Mouse (Mus musculus): ENCODE results near the gene Myd88.
A peak's percentile ranks its signal among the peaks of the same experiment; 100 is the strongest.

Myd88 gene

GRCm38 (mm10) chr9:119340212-119340580 is 1.0 kb downstream of the Myd88 start:
- no peak for DNase-seq (ENCODE audit: low spot score)

- DNase-seq (ENCODE audit: low spot score): peak; percentile 64
Observed at GRCm38 (mm10) chr9:119339558-119340211, 1.5 kb downstream of the Myd88 start, which contains the start of gene Acaa1a. Acaa1a (plus strand) TSS chr9:119339676.

- no peak for DNase-seq (ENCODE audit: low spot score)
Observed at GRCm38 (mm10) chr9:119339106-119339505, 2.1 kb downstream of the Myd88 start.

- DNase-seq (ENCODE audit: low spot score): no peak
Observed at GRCm38 (mm10) chr9:119338350-119338749, 2.9 kb downstream of the Myd88 start.

- no peak for DNase-seq (ENCODE audit: low spot score)
Observed at GRCm38 (mm10) chr9:119337842-119338241, 3.4 kb downstream of the Myd88 start.

GRCm38 (mm10) chr9:119335571-119335970 is 5.6 kb downstream of the Myd88 start:
- no peak for DNase-seq (ENCODE audit: low spot score)

- DNase-seq (ENCODE audit: low spot score): no peak
Observed at GRCm38 (mm10) chr9:119334834-119335233, 6.4 kb downstream of the Myd88 start.

- no peak for DNase-seq (ENCODE audit: low spot score)
Observed at GRCm38 (mm10) chr9:119334324-119334723, 6.9 kb downstream of the Myd88 start.

- no peak for DNase-seq (ENCODE audit: low spot score)
Observed at GRCm38 (mm10) chr9:119330186-119330963, 10.8 kb downstream of the Myd88 start.

- no peak for DNase-seq (ENCODE audit: low spot score)
Observed at GRCm38 (mm10) chr9:119328488-119328887, 12.7 kb downstream of the Myd88 start.

- no peak for DNase-seq (ENCODE audit: low spot score)
Observed at GRCm38 (mm10) chr9:119324130-119324529, 17.1 kb downstream of the Myd88 start.

- no peak for DNase-seq (ENCODE audit: low spot score)
Observed at GRCm38 (mm10) chr9:119323260-119323645, 18.0 kb downstream of the Myd88 start.

GRCm38 (mm10) chr9:119322289-119323259 is 18.6 kb downstream of the Myd88 start, which contains the start of gene Oxsr1:
Oxsr1 (minus strand) TSS chr9:119322427.
- DNase-seq (ENCODE audit: low spot score): peak; percentile 99

GRCm38 (mm10) chr9:119321392-119322229 is 19.6 kb downstream of the Myd88 start:
- DNase-seq (ENCODE audit: low spot score): no peak

GRCm38 (mm10) chr9:119320946-119321345 is 20.3 kb downstream of the Myd88 start:
- DNase-seq (ENCODE audit: low spot score): peak; percentile 19

- no peak for DNase-seq (ENCODE audit: low spot score)
Observed at GRCm38 (mm10) chr9:119320446-119320845, 20.8 kb downstream of the Myd88 start.

GRCm38 (mm10) chr9:119318891-119319290 is 22.3 kb downstream of the Myd88 start:
- DNase-seq (ENCODE audit: low spot score): no peak

GRCm38 (mm10) chr9:119313096-119313495 is 28.1 kb downstream of the Myd88 start:
- DNase-seq (ENCODE audit: low spot score): no peak

- DNase-seq (ENCODE audit: low spot score): no peak
Observed at GRCm38 (mm10) chr9:119309067-119309466, 32.1 kb downstream of the Myd88 start.

GRCm38 (mm10) chr9:119305863-119306262 is 35.3 kb downstream of the Myd88 start:
- DNase-seq (ENCODE audit: low spot score): no peak

- no peak for DNase-seq (ENCODE audit: low spot score)
Observed at GRCm38 (mm10) chr9:119298563-119298962, 42.6 kb downstream of the Myd88 start.
